Mouse (Mus musculus) liver, embryonic 14.5 days (tissue): ENCODE results near the gene Rrp9. TPM values are rescaled to one million over a fixed set of nuclear protein-coding genes. Genes with fewer than 3 reads are reported as not detected.

Experiments used
- ATAC-seq: fragments of 200-750 bp; cut with Nextera tagmentation; 2 replicates; pipeline ENCODE4 v1.8.0; 2017; ENCODE audit warnings: moderate number of reproducible peaks, mild to moderate bottlenecking, moderate library complexity; ENCODE audit not compliant: insufficient read depth
- DNase-seq, 3 experiments: peaks; one replicate each; pipeline ENCODE4 v3.0.0-alpha.2; 2012 to 2013; ENCODE audit warnings: low read depth in 3 of 3, low spot score in 3 of 3
- H3K27ac ChIP-seq: fragments of 300-500 bp; sonication (generic); 2 replicates; pipeline ENCODE4 v1.5.1; 2014; ENCODE audit warnings: moderate library complexity, mild to moderate bottlenecking, control low read depth, inconsistent platforms
- H3K27me3 ChIP-seq: fragments of 300-500 bp; sonication (generic); 2 replicates; pipeline ENCODE4 v1.6.1; 2014; ENCODE audit warnings: mild to moderate bottlenecking, low read length, moderate library complexity; ENCODE audit not compliant: control insufficient read depth, insufficient read depth
- H3K36me3 ChIP-seq: fragments of 300-500 bp; sonication (generic); replicated peaks from 2 replicates; pipeline ENCODE4 v1.6.1; 2014; ENCODE audit warnings: low read depth; ENCODE audit not compliant: control insufficient read depth, insufficient read depth
- H3K4me1 ChIP-seq, 2 experiments: fragments of 200-500 bp in 1 of 2; fragments of 300-500 bp in 1 of 2; sonication (generic) in 1 of 2; replicated peaks; 2 replicates each; pipeline ENCODE4 v1.6.1; 2012 to 2014; ENCODE audit warnings: antibody characterized with exemption in 1 of 2, inconsistent platforms in 1 of 2, low read length in 1 of 2; ENCODE audit not compliant: control insufficient read depth in 2 of 2, insufficient read depth in 2 of 2
- H3K4me2 ChIP-seq: fragments of 300-500 bp; sonication (generic); 2 replicates; pipeline ENCODE4 v1.6.1; 2014; ENCODE audit warnings: low read depth, mild to moderate bottlenecking, control low read depth, moderate library complexity
- H3K4me3 ChIP-seq, 2 experiments: fragments of 200-500 bp in 1 of 2; fragments of 300-500 bp in 1 of 2; sonication (generic) in 1 of 2; 2 replicates each; pipeline ENCODE4 v1.5.1; 2012 to 2014; ENCODE audit warnings: low read depth in 2 of 2, low read length in 2 of 2, mild to moderate bottlenecking in 2 of 2, control low read depth in 1 of 2, inconsistent platforms in 1 of 2, moderate library complexity in 1 of 2; ENCODE audit not compliant: insufficient read depth in 1 of 2
- H3K9ac ChIP-seq: fragments of 300-500 bp; sonication (generic); replicated peaks from 2 replicates; pipeline ENCODE4 v1.6.1; 2014; ENCODE audit warnings: mild to moderate bottlenecking, control low read depth, moderate library complexity
- H3K9me3 ChIP-seq: fragments of 300-500 bp; sonication (generic); 2 replicates; pipeline ENCODE4 v1.6.1; 2016; ENCODE audit warnings: low read length, mixed read lengths; ENCODE audit not compliant: control insufficient read depth
- CTCF ChIP-seq: IDR thresholded peaks from 2 replicates; pipeline ENCODE4 v1.5.1; 2016; ENCODE audit warnings: antibody characterized with exemption, low read depth, control low read depth
- EP300 ChIP-seq: IDR thresholded peaks from 2 replicates; pipeline ENCODE4 v1.6.1; 2016; ENCODE audit warnings: antibody characterized with exemption, low read depth
- WGBS: fragments of 180-500 bp; shearing (Covaris S2); extraction: QIAGEN DNeasy Blood & Tissue Kit; methylation state at CpG from one replicate; pipeline ENCODE4 v1.1.7; 2014; ENCODE audit not compliant: insufficient replicate concordance; 5-methylcytosine and 5-hydroxymethylcytosine counted together
- polyA plus RNA-seq, 2 experiments: library from polyadenylated mRNA; depleted of rRNA in 1 of 2; stranded (reverse) in 1 of 2; unstranded in 1 of 2; fragments of >200 nt; fragmentation: Nextera tagmentation in 1 of 2; extraction: Ambion mirVana in 1 of 2; gene quantifications; 2 replicates each; pipeline versions ENCODE4 v1.2.1 to v1.2.3; 2012 to 2014

The Rrp9 gene
- polyA plus RNA-seq, 2 experiments = 18.8 to 22.1 TPM

DNA sequence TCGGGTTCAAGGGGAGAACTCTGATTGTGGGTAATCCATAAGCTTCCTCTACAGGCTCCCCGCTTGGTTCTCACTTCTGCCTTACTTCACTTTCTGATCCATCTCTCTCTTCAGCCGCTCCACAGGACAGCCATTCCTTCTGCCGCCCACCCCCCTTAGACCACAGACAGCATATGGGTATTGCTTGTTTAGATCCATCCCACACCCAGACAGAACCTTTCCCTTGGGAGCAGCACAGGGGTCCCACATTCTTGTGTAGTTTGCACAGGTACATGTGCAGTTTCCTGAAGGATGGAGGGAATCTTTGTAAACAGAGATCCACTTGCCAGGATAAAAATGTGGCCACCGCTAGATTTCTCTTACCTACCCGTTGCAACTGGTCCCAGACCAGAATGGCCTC is 23.4 kb upstream of the Rrp9 start:
- no peaks in the 10 kb centered on the region for H3K9me3 ChIP-seq
- no peak overlapping the region for H3K4me3 ChIP-seq
- H3K36me3 ChIP-seq = no peaks in the 10 kb centered on the region
- H3K27ac ChIP-seq = no peak overlapping the region
- ATAC-seq = no peak
- peaks cover 11 to 14% of the 10 kb centered on the region in 2 experiments for H3K4me1 ChIP-seq
- peak overlapping the region; percentile 67 for H3K4me2 ChIP-seq
- DNase-seq = no peak
- WGBS = 42% methylated on average over 6 of the region's 6 CpGs
- H3K27me3 ChIP-seq = peaks cover 13% of the 10 kb centered on the region
- TF ChIP-seq EP300 (no peak), CTCF (no peak)
- no peak overlapping the region for H3K9ac ChIP-seq

DNA sequence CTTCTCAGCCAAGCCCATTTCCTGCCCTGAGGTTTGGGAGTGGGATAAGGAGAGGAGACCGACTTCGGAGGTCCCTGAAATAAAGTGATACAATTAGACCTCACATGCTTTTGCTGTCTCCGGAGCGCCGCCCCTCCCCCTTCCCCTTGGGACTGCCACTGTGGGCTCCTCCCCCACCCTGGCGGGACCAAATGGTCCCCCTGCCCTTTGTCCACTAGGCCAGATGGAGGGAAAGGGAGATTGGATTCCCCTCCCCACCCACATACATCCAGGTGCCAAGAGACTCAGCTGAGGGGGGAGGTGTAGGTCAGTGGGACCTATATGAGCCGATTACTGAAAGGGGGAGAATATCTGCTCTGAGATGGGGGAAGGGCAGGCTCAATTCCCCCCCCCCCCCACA is 22.9 kb upstream of the Rrp9 start:
- H3K27me3 ChIP-seq = peaks cover 13% of the 10 kb centered on the region
- WGBS = 13% methylated on average over 7 of the region's 7 CpGs
- no peaks in the 10 kb centered on the region for H3K36me3 ChIP-seq
- ATAC-seq = peak; percentile 7; the same call in 1 of the 2 replicates
- H3K4me3 ChIP-seq = peak overlapping the region in 1 of 2 experiments; percentile 58; a peak in 2 of 4 replicates
- H3K4me1 ChIP-seq = peaks cover 9 to 11% of the 10 kb centered on the region in 2 experiments
- TF ChIP-seq CTCF = no peak
- TF ChIP-seq EP300 = no peak
- H3K9me3 ChIP-seq = no peaks in the 10 kb centered on the region
- no peak overlapping the region for H3K9ac ChIP-seq
- H3K4me2 ChIP-seq = peak overlapping the region; percentile 67
- no peak for DNase-seq
- H3K27ac ChIP-seq = no peak overlapping the region

DNA sequence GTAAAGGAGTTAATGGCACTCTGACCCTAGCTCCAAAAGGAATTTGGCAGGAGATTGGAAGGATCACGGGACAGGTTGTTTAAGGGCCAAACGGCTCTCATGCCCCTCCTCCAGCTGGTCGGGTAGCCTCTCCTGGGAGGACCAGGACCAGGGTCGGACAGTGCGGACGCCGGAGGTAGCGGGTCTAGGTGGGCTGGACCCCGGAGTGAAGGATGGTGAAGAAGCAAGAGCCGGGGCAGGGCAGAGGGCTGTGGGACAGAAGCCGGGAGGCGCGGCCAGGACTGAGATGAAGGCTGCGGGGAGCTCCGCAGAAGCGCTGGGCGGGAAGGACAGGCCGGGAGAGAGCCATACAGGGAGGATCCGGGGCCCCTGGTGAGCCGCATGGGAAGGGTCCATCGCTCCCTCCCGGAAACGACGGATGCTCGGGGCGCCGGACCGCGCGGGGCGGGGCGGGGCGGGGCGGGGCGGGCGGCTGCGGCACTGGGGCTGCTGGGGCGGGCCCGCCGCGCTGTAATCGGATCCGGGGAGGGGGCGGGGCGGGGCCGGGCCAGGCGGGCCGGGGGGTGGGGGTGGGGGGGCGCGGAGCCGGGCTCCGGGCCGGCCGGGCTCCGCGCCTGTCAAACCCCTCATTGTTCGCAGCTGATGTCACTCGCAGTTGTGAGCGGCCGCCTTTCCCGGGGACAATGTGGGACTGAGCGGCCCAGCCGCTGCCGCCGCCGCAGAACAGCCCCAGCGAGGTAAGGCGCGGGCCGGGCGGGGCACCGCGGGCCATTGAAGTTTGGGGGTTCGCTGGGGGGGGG is 22.3 kb upstream of the Rrp9 start, which contains the start of gene Pcbp4:
Gene Pcbp4, plus strand, starts transcription at position 21 of the 800 bp plus-strand sequence.
- H3K9ac ChIP-seq = peak within 1 kb of the TSS; percentile 25; the same call in 1 of the 2 replicates
- DNase-seq (no peak), ATAC-seq (peak; percentile 70)
- H3K27ac ChIP-seq = no peak within 1 kb of the TSS
- peaks cover 13% of the 10 kb centered on the region for H3K27me3 ChIP-seq
- peak within 1 kb of the TSS; percentile 57 to 58 for H3K4me3 ChIP-seq
- 2% methylated on average over 66 of the region's 74 CpGs for WGBS
- no peaks in the 10 kb centered on the region for H3K9me3 ChIP-seq
- no peak for TF ChIP-seq CTCF
- TF ChIP-seq EP300 = no peak
- no peaks in the 10 kb centered on the region for H3K36me3 ChIP-seq
- peaks cover 6% of the 10 kb centered on the region in 2 experiments for H3K4me1 ChIP-seq
- peak within 1 kb of the TSS; percentile 67 for H3K4me2 ChIP-seq

GRCm38 (mm10) chr9:106454071-106454761 is 21.5 kb upstream of the Rrp9 start:
- WGBS = 9% methylated on average over 20 of the region's 20 CpGs
- ATAC-seq (0 out of 2 replicates have a peak, but pooled peaks have one; percentile 9), DNase-seq (no peak)
- Histone ChIP-seq H3K4me1 (peaks cover 6% of the 10 kb centered on the region in 2 experiments), H3K4me2 (peak overlapping the region; percentile 67), H3K27ac (no peak overlapping the region), H3K36me3 (no peaks in the 10 kb centered on the region), H3K9me3 (no peaks in the 10 kb centered on the region), H3K4me3 (peak overlapping the region; percentile 57 to 58), H3K9ac (peak overlapping the region; percentile 11; the same call in 1 of the 2 replicates), H3K27me3 (peaks cover 13% of the 10 kb centered on the region)
- TF ChIP-seq CTCF (no peak), EP300 (no peak)
